Mouse (Mus musculus): Measurements from ENCODE around the gene Cacng2.
A peak's percentile ranks its signal among the peaks of the same experiment; 100 is the strongest.

Gene Cacng2

DNA sequence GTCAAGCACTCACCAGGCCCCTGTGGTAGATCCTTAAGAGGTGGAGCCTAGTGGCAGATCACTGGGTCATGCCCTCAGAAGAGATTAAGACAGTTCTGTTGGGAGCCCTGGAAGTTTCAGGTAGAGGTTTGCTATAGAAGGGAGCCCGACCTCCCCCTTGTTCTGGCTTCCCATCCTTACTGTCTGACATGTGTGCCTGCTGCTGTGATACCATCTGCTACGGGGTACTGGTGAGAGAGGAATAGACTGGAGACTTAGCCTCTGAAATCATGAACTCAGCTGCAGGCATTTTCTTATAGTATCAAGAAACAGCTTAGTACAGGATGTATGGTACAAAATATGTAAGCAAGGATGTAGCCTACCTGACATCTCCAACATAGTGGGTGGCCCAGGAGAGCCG lies 166.9 kb downstream of the Cacng2 start:
- DNase-seq (ENCODE audit: low spot score in 2 of 2): no peak

DNA sequence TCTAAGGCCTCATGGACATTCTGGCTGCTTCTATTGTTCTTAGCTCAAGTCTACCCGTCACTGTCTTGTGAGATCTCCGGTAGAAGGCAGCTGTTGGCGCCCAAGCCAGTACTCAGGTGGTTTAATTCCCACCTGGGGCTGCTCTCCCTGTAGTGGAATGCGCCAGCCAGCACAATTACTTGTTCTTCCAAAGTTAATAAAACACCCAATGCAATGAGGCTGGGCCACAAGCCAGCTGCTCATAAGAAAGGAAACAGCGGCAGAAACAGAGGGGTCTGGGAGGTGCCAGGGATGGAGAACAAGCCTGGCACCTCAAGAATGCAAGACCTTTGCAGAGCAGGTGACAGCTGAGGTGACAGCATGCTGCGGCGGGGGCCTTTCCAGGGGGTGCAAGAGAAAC lies 170.8 kb downstream of the Cacng2 start:
- DNase-seq (ENCODE audit: low spot score in 2 of 2): no peak

DNA sequence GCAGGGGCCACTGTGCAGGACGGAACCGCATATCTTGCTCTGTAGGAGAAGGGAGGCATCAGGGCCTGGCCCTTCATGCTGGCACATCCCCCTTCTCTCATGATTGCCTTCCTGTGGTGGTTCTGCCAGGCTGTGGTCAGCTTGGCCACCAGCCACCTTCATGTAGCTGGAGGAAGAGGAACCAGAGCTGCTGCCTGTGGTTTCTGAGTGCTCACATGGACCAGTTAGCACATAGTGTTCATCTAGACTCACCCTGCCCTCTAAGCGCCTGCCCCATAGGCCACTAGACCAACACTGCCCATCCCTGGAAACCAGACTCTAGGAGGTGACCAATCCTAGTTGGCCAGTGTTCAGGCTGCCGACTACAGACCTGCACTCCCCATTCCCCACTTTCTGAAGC lies 174.1 kb downstream of the Cacng2 start:
- DNase-seq (ENCODE audit: low spot score in 2 of 2): peak in 1 of 2 experiments; percentile 47
